Mouse (Mus musculus) telencephalon, adult 2 months (tissue): ENCODE measurements around the gene Wdr19.

Experiments used
- DNase-seq: peaks from one replicate; pipeline ENCODE4 v3.0.0-alpha.2; 2011; ENCODE audit warnings: low read depth, low spot score

The Wdr19 gene

DNA sequence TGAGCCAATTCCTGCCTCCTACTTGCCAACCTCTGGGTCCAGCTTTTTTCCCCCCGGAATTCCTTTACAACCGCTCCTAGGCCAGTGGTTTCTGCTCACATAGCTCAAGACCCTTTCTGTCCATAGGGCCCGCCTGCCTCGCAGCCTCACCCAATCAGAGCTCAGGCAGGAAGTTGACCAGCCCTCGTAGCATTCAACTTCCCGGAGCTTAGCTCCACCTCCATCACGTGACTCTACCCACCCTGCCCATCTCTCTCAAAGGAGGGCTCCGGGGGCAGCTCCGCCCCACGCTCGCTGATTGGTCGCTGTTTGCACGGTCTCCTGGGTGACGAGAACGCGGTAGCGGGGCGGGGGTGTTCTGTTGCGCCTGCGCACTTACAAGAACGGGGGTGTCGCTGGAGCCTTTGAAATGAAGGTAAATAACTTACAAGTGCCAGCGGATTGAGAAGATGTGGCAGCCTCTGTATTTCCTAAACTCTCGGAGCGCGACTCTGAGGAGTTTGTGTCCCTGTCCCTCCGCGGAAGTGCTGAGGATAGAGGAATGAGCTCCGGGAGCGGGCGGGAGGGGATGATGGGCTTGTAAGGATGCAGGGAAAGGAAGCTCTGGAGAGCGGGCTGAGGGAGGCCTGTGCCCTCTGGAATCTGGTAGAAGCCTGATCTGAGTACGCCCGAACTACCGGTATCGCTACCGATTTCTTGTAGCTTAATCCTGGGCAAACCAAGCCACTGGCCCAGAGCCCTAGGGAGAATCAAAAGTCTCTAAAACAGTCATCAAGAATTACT is at the start of gene Wdr19:
Wdr19 (plus strand) TSS at position 351 of the 783 bp plus-strand sequence.
- DNase-seq = peak; percentile 99

- no peak for DNase-seq
Measured at GRCm38 (mm10) chr5:65149706-65150105, 49.8 kb upstream of the Wdr19 start.

- no peak for DNase-seq
Measured at GRCm38 (mm10) chr5:65150376-65150955, 49.0 kb upstream of the Wdr19 start.

DNA sequence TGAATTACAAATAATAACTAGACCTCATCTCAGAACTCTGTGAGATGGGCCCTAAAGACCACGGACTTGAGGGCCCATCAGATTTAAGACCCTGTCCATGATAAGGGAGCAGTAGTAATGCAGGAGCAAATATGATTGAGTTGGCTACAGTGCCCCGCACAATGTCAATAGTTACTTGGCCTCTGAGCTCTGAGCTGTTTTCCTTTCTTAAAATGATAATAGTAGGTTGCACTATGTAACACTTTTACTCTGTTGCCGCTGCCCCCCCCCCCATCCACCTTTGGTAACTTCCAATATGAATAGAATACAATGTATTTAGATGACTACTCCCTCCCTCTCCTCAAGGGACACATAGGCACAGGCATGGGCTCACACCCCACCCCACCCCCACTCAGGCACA is 48.2 kb upstream of the Wdr19 start:
- no peak for DNase-seq

DNA sequence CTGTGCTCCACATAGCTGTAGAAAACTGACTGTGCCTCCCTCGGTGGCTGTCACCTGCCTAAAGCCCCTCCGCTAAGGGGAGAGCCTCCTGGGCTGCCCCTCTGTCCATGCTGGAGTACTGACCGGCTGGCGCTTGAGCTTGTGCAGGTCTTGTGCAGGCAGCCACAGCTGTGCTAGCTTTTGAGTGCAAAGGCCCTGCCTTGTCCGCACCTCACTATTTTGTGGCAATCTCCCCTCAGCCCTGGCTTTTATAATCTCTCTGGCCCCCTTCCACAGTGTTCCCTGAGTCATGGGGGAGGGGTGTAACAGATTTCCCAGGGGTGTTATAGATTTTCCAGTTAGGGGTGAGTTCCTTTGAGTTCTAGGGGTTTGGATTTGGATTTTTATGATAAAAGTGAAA is 47.7 kb upstream of the Wdr19 start:
- no peak for DNase-seq

- no peak for DNase-seq
Measured at GRCm38 (mm10) chr5:65154287-65154686, 45.2 kb upstream of the Wdr19 start.

GRCm38 (mm10) chr5:65156853-65157252 is 42.6 kb upstream of the Wdr19 start:
- no peak for DNase-seq

DNA sequence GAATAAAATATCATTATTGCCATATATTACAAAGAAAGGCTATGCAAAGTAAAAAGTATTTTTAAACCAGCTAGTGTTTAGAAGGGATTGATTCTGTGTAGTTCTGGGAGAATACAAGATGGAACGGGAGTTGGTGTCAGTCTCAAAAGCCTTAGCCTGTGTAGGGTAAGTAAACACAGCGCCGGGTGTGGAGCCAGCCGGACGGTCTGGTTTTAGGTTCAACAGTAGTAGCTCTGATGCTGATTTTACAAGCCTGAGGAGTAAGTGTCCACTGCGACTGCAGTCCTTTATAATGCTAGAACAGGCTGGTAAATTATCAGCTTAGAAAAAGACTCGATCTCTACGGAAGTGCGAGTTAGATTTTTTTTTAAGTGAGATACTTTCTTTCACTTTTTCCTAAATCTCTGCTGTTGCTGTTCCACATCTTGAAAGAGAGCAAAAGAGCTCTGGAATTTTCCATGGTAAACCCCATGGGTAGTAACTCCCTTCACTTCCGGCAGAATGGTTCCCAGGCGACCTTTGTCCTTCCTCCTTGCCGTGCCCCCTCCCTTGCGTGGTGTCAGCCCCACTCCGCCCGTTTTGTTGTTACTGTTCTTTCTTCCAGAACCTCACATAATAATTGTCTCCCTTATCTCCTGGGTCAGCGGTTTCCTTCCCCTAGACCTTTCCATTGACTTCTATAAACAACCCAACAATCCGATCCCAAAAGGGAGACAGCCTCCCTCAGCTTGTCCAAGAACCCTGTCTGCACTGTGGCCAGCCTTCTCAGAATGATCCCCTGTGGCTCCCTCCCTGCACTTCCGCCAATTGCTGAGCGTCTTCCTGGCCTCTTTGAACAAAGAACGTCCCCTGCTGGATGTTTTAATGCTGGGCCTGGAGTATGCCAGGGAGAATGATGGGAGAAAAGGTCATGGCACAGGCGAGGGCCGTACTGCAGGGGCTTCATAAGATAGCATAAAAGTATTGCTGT is 41.8 kb upstream of the Wdr19 start:
- DNase-seq = no peak

- no peak for DNase-seq
Measured at GRCm38 (mm10) chr5:65158696-65159305, 40.7 kb upstream of the Wdr19 start.

- no peak for DNase-seq
Measured at GRCm38 (mm10) chr5:65163001-65163400, 36.5 kb upstream of the Wdr19 start.

- DNase-seq = no peak
Measured at GRCm38 (mm10) chr5:65163489-65164092, 35.9 kb upstream of the Wdr19 start.

DNA sequence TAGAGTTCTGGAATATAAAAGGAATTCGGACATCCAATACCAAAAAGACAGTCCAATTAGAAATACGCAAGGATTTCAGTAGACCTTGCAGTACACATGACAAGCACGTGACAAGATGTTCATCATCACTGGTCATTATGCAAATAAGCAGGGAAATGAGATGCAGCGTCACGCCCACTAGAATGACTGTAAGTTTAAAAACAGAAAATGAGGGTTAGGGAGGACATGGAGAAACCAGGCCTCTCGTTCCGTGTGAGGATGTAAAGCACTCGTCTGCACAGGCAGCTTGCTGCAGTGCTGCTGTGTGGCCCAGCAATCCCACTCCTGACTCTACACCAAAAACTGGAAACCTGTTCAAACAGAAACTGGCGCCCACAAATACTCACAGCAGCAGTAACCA is 29.3 kb upstream of the Wdr19 start:
- DNase-seq = no peak

DNA sequence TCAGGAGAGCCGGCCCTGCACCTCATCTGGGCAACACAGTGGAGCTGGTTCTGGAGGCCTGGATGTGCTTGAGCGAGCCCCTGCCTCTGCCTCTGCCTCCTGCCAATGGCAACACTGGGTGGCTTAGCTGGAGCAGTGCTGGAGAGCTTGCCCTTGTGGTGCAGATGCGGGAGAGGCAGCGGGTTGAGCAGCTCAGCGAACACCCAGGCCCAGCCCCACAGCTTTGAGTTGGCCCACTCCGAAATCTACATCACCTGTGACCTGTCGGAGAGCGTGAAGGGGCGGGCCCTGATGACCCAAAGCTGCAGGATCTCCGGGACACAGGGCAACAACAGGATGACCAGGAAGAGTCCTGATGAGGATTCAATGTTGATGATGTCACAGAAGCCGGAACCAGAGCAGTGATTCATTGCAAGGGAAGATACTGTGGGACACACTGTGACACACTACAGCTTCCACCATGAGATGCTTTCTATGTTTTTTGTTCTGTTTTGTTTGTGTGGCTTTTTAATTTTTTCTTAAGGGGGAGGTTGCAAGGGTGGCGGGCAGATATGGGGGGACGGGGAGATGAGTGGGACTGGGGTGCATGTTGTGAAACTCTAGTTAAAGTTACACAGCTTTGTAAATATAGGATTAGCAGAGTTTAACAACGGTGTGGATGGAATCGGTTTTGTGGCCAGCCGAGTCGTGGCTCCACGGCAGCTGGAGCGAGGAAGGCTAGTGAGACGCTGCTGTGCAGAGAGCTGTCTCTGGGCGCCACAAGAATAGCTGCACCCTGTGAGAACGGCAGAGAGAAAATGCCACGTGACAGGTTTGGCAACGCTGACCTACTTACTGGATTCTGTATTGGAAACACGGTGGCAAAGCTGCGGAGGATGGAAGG is 24.2 kb upstream of the Wdr19 start:
- peak; percentile 90 for DNase-seq

DNA sequence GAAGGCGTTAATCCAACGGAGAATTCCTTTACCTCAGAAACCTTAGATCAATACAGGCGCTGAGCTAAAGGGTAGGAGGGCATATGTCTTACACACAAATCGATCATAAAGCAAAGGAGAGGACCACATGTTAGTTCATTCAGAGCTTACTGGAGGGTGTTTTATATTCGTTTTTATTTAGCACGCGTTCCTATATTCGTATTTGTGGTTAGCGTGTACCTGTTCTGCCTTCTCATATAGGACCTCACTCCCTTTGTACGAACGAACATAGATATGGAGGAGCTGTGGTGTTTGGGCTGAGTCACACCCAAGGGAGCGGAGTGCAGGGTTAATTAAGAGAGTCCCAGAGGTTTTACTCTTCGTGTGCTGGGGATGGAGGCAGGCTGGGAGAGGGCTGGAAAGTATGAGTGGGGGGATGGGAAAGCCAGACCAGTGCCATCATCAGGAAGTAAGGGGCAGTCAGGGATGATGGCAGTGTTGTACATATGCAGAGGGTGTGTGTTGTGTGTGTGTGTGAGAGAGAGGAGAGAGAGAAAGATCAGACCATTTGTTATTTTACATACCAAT is 23.5 kb upstream of the Wdr19 start:
- DNase-seq = no peak

DNA sequence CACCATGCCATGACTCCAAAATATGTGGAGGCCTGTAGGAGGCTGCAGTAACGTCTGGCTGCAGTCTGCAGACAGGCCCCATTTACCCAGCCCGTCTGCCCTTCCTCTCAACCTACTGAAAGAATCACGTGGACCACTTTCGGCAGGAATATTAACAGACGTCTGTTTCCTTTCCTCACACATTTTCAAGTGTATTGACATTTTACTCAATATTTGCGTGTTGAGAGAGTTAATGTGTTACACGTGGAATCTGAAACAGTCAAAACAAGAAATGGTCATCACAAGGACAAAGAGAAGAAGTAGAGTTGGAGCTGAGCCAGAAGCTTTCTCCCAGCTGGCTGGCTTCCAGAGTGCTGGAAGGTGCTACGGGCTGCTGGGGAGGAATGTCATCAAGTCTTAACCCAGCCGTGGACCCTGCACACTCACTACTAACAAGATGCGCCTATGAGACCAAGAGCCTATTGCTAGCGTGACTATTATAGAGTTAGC is 22.4 kb upstream of the Wdr19 start:
- DNase-seq = no peak

DNA sequence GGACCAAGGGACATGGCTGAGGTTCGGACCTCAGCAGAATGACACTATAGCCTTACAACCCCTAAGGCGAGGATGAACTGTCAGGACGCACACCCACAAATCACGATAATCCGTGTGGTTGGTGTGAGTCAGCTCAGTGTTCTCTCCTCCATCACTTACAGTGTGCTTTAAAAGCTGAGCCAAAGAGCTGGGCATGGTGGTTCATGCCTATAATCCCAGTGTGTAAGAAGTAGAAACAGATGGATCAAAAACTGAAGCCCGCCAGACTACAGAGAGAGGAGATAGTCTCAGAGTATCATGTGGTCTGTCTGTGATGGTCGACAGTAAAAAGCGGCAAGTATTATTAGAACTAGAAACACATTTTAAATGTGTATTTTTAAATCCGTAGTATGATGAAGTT is 21.0 kb upstream of the Wdr19 start:
- no peak for DNase-seq

DNA sequence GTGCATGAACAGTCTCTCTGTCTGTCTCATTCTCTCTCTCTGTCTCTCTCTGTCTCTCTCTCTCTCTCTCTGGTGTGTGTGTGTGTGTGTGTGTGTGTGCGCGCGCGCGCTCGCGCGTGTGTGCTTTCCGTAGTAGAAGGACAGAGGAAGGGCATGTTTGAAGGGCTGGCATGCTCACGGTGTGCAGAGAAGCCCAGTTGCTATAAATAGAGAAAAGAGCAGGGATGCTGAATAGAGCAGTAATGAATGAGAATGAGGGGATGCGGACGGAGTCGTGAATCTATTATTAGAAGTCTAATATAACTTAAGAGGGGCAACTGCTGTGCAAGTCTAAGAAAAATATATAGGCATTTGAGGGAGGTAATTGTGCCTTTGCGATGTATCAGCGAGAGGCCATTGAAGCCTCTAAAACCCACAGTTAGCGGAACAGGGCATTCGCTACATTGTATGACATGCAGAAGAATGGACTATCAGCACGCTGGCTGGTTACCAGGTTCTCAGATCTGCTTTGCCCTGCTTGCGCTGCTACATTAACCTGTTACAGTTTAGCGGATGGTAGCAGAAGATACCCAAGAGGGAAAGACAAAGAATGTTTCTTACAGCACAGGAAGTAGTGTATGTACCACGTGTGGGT is 18.2 kb upstream of the Wdr19 start:
- no peak for DNase-seq

GRCm38 (mm10) chr5:65181794-65182169 is 17.7 kb upstream of the Wdr19 start:
- DNase-seq = no peak

GRCm38 (mm10) chr5:65182268-65182667 is 17.2 kb upstream of the Wdr19 start:
- DNase-seq = no peak
